Mouse (Mus musculus): ENCODE measurements at regions not wholly inside any gene's neighbourhood (a gene's known extent, or its start where the extent isn't known, plus 50 kb on each side); places are given as distances from the start of the nearest gene placed in this dataset.

DNA sequence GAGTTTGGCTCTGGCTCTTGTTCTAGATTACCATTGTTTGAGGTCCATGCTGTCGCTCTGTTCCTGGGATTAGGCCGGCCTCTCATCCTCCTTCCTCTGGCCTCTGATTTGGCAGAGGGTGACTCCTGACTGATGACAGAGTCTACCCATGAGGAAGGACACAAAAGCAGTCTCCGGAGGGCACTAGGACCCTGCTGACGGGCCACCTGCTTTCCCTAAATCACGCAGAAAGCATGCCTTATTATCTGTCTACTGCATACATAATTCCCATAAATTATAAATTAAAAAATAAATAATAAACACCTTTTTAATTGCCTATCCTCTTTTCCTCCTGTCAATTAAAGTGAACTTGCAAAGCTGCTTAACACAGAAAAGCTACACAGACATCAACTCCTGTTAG lies 215.4 kb downstream of the Sec16b start:
- no peak for TF ChIP-seq CTCF (IDR thresholded peaks at IDR 0.05; ENCODE audit: low read depth, low read length)
- TF ChIP-seq POLR2AphosphoS5 (IDR thresholded peaks at IDR 0.05; ENCODE audit: insufficient replicate concordance, low read depth, low read length), result no peak
- TF ChIP-seq TAL1 (conservative IDR thresholded peaks at IDR 0.05; ENCODE audit: low read depth, low read length), result no peak
